In genomic region chr5:124233874-124234661, GRCm38 (mm10) we compare ENCODE assay signal across 13 mouse cellular contexts. TPM values are rescaled to one million over a fixed set of nuclear protein-coding genes. Genes with fewer than 3 reads are reported as not detected.
DNase-seq lines count a peak whose midpoint lies in the region; ATAC-seq and TF ChIP-seq lines count a peak whose summit lies in the region.
"Had no signal": no experiment of that assay in that cellular context is flagged by ENCODE, and none has a peak within 500 bp of the region (broad histone marks: within the 10 kb centered on the region; RNA-seq: fewer than 3 reads in every experiment).

No protein-coding gene starts in this region.

- no peak overlapping the region for H3K4me3 ChIP-seq in hindbrain, postnatal 0 days (ENCODE audit: low read length)
- no peak overlapping the region for H3K4me3 ChIP-seq in hindbrain, embryonic 14.5 days (replicated peaks; ENCODE audit: low read length)
- H3K4me3 ChIP-seq in liver, embryonic 12.5 days: no peak overlapping the region
- H3K4me3 ChIP-seq: embryonic facial prominence, embryonic 13.5 days; limb, embryonic 12.5 days had no signal

- no peaks in the 10 kb centered on the region for H3K36me3 ChIP-seq in hindbrain, postnatal 0 days (ENCODE audit: insufficient read depth, low read length)
- H3K36me3 ChIP-seq in hindbrain, embryonic 14.5 days (replicated peaks; ENCODE audit: control insufficient read depth, insufficient read depth): no peaks in the 10 kb centered on the region
- H3K36me3 ChIP-seq in liver, embryonic 12.5 days: peaks cover 7% of the 10 kb centered on the region; the same call in 1 of the 2 replicates
- H3K36me3 ChIP-seq: embryonic facial prominence, embryonic 13.5 days; limb, embryonic 12.5 days had no signal

- H3K27ac ChIP-seq in hindbrain, postnatal 0 days: no peak overlapping the region
- H3K27ac ChIP-seq in hindbrain, embryonic 14.5 days: no peak overlapping the region
- H3K27ac ChIP-seq in liver, embryonic 12.5 days: 0 out of 2 replicates have a peak overlapping the region, but pooled peaks have one; percentile 11
- H3K27ac ChIP-seq: embryonic facial prominence, embryonic 13.5 days; kidney, postnatal 0 days; limb, embryonic 12.5 days had no signal

- H3K4me2 ChIP-seq in hindbrain, postnatal 0 days (ENCODE audit: low read depth, low read length): no peak overlapping the region
- no peak overlapping the region for H3K4me2 ChIP-seq in hindbrain, embryonic 14.5 days (replicated peaks)
- H3K4me2 ChIP-seq in liver, embryonic 12.5 days: no peak overlapping the region
- H3K4me2 ChIP-seq: embryonic facial prominence, embryonic 13.5 days; limb, embryonic 12.5 days had no signal

- intact Hi-C loops in left cerebral cortex, postnatal 14 days (cut with DNase I): no loop called here

- no peak overlapping the region for H3K9ac ChIP-seq in hindbrain, postnatal 0 days (replicated peaks; ENCODE audit: low read length)
- no peak overlapping the region for H3K9ac ChIP-seq in hindbrain, embryonic 14.5 days
- no peak overlapping the region for H3K9ac ChIP-seq in liver, embryonic 12.5 days
- H3K9ac ChIP-seq: embryonic facial prominence, embryonic 13.5 days; limb, embryonic 12.5 days had no signal

- WGBS in hindbrain, postnatal 0 days: 56% methylated on average over 12 of the region's 12 CpGs
- 61% methylated on average over 12 of the region's 12 CpGs for WGBS in hindbrain, embryonic 14.5 days
- WGBS in liver, embryonic 12.5 days (ENCODE audit: insufficient replicate concordance): 57% methylated on average over 12 of the region's 12 CpGs

- 0 out of 2 replicates have a peak, but pooled peaks have one; percentile 21 for ATAC-seq in hindbrain, postnatal 0 days
- no peak for ATAC-seq in hindbrain, embryonic 14.5 days (ENCODE audit: low FRiP score)
- no peak for ATAC-seq in liver, embryonic 12.5 days
- ATAC-seq in frontal cortex, adult (ENCODE audit: low TSS enrichment): no peak

- 0 out of 2 replicates have a peak, but pooled peaks cover 11% of the 10 kb centered on the region for H3K4me1 ChIP-seq in hindbrain, postnatal 0 days (ENCODE audit: insufficient read depth, low read length)
- peaks cover 8% of the 10 kb centered on the region; the same call in 1 of the 2 replicates for H3K4me1 ChIP-seq in hindbrain, embryonic 14.5 days (replicated peaks; ENCODE audit: control insufficient read depth, insufficient read depth, low read length)
- peaks cover 71% of the 10 kb centered on the region for H3K4me1 ChIP-seq in liver, embryonic 12.5 days

- no peaks in the 10 kb centered on the region for H3K27me3 ChIP-seq in hindbrain, postnatal 0 days (ENCODE audit: insufficient read depth, low read length)
- H3K27me3 ChIP-seq in hindbrain, embryonic 14.5 days (ENCODE audit: control insufficient read depth, insufficient read depth, low read length): no peaks in the 10 kb centered on the region
- no peaks in the 10 kb centered on the region for H3K27me3 ChIP-seq in liver, embryonic 12.5 days (replicated peaks)
- H3K27me3 ChIP-seq: embryonic facial prominence, embryonic 13.5 days; limb, embryonic 12.5 days had no signal

- no peaks in the 10 kb centered on the region for H3K9me3 ChIP-seq in hindbrain, postnatal 0 days (ENCODE audit: low read length)
- H3K9me3 ChIP-seq in hindbrain, embryonic 14.5 days (ENCODE audit: control insufficient read depth, low read length): no peaks in the 10 kb centered on the region
- H3K9me3 ChIP-seq in liver, embryonic 12.5 days (replicated peaks): no peaks in the 10 kb centered on the region
- H3K9me3 ChIP-seq: embryonic facial prominence, embryonic 13.5 days; limb, embryonic 12.5 days had no signal

- no peak for TF ChIP-seq CTCF in hindbrain, postnatal 0 days (IDR thresholded peaks at IDR 0.05; ENCODE audit: low read depth)

- no peak for DNase-seq in hindbrain, postnatal 0 days (ENCODE audit: low spot score)
- no peak for DNase-seq in hindbrain, embryonic 14.5 days (ENCODE audit: low spot score)
- peak; percentile 37 for DNase-seq in cerebellum, adult 8-10 months
- peak; percentile 53 to 61 for DNase-seq in cerebellum, postnatal 14 days
- no peak for DNase-seq in right cerebral cortex, adult 2 months (ENCODE audit: low spot score in 2 of 2)
- no peak for DNase-seq in left cerebral cortex, postnatal 14 days (ENCODE audit: low spot score in 2 of 2)
- DNase-seq: adrenal gland, postnatal 25 days; spleen, adult 18-20 months had no signal

RNA-seq across cellular contexts. Expression of gene Pitpnm2, which starts 15.5 kb away (rescaled TPM):
- total RNA-seq in hindbrain, postnatal 0 days (2014; rRNA removed): 43.9 and 44.1 TPM in 2 replicates
- 7.6 TPM in 2 replicates for polyA plus RNA-seq in hindbrain, postnatal 0 days (2015; fragmentation: Nextera tagmentation; extraction: Ambion mirVana)
- polyA plus RNA-seq in hindbrain, embryonic 14.5 days (2014; fragmentation: Nextera tagmentation; extraction: Ambion mirVana): 13.5 and 15.1 TPM in 2 replicates
- polyA plus RNA-seq in liver, embryonic 12.5 days (2016; fragmentation: Nextera tagmentation; extraction: Ambion mirVana): 2.5 and 3.7 TPM in 2 replicates
- total RNA-seq in left cerebral cortex, postnatal 14 days (2021): 100 to 1,000 TPM; 202 to 237 TPM

Comparison
In these comparisons a context has a peak if more than half of its experiments do, and no peak if none do; other contexts are left out.
1. DNase-seq: peak in cerebellum, adult 8-10 months (single experiment) and cerebellum, postnatal 14 days (2 of 2); none in hindbrain, postnatal 0 days (single experiment), hindbrain, embryonic 14.5 days (single experiment), right cerebral cortex, adult 2 months (0 of 2) and left cerebral cortex, postnatal 14 days (0 of 2).